Mouse (Mus musculus): ENCODE data around the gene Ube2j1.

Ube2j1 gene

GRCm38 (mm10) chr4:33072526-33073161, 41.4 kb downstream of the Ube2j1 start:
- no peak for DNase-seq

- no peak for DNase-seq
Observed at GRCm38 (mm10) chr4:33074406-33074805, 43.2 kb downstream of the Ube2j1 start.

- no peak for DNase-seq
Observed at GRCm38 (mm10) chr4:33074851-33075250, 43.6 kb downstream of the Ube2j1 start.

- DNase-seq: no peak
Observed at GRCm38 (mm10) chr4:33075776-33076524, 44.7 kb downstream of the Ube2j1 start.

DNA sequence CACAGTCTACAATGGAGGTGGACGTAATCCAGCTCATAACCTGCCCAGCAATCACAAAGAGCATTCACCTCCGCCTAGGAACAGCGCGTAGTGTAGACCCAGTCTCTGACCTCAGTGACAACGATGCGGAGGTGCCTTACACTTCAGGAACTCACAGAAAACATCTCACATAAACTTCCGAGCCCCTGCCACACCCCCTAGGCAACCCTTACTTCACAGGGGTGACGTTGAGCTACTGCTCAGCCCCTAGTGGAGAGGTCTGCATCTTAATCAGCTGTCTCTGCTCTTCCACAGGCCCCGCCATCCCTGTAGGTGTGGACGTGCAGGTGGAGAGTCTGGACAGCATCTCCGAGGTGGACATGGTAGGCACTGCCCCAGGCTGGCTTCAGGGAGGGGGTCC, 45.9 kb downstream of the Ube2j1 start:
- no peak for DNase-seq

- DNase-seq: no peak
Observed at GRCm38 (mm10) chr4:33077724-33078123, 46.5 kb downstream of the Ube2j1 start.

GRCm38 (mm10) chr4:33078492-33078891, 47.3 kb downstream of the Ube2j1 start:
- no peak for DNase-seq

- no peak for DNase-seq
Observed at GRCm38 (mm10) chr4:33099118-33099694, 68.0 kb downstream of the Ube2j1 start.
